Mouse (Mus musculus) kidney, postnatal 0 days (tissue): Measurements from ENCODE around the gene Gpd2. TPM values are rescaled to one million over a fixed set of nuclear protein-coding genes. Genes with fewer than 3 reads are reported as not detected.

ENCODE experiments used
- ATAC-seq: fragments of 200-750 bp; cut with Nextera tagmentation; replicated peaks from 2 replicates; pipeline ENCODE4 v1.8.0; 2017; ENCODE audit warnings: low read depth, moderate number of reproducible peaks, moderate TSS enrichment, moderate library complexity; ENCODE audit not compliant: low FRiP score
- DNase-seq: peaks from one replicate; pipeline ENCODE4 v3.0.0-alpha.2; 2016; ENCODE audit warnings: low spot score
- H3K27ac ChIP-seq: fragments of 300-500 bp; sonication (generic); 2 replicates; pipeline ENCODE4 v1.5.1; 2014; ENCODE audit warnings: mild to moderate bottlenecking
- H3K27me3 ChIP-seq: fragments of 300-500 bp; sonication (generic); 2 replicates; pipeline ENCODE4 v1.6.1; 2014; ENCODE audit warnings: low read length, mixed read lengths; ENCODE audit not compliant: insufficient read depth
- H3K36me3 ChIP-seq: fragments of 300-500 bp; sonication (generic); 2 replicates; pipeline ENCODE4 v1.6.1; 2014; ENCODE audit warnings: low read length, mixed read lengths; ENCODE audit not compliant: insufficient read depth
- H3K4me1 ChIP-seq: fragments of 300-500 bp; sonication (generic); replicated peaks from 2 replicates; pipeline ENCODE4 v1.6.1; 2014; ENCODE audit warnings: antibody characterized with exemption, low read length, mixed read lengths; ENCODE audit not compliant: insufficient read depth
- H3K4me2 ChIP-seq: fragments of 300-500 bp; sonication (generic); 2 replicates; pipeline ENCODE4 v1.6.1; 2014; ENCODE audit warnings: mild to moderate bottlenecking, low read length, moderate library complexity, mixed read lengths
- H3K4me3 ChIP-seq: fragments of 300-500 bp; sonication (generic); replicated peaks from 2 replicates; pipeline ENCODE4 v1.5.1; 2014; ENCODE audit warnings: low read depth, low read length
- H3K9ac ChIP-seq: fragments of 300-500 bp; sonication (generic); 2 replicates; pipeline ENCODE4 v1.6.1; 2014; ENCODE audit warnings: low read depth, low read length
- H3K9me3 ChIP-seq: fragments of 300-500 bp; sonication (generic); replicated peaks from 2 replicates; pipeline ENCODE4 v1.6.1; 2016; ENCODE audit warnings: low read length, inconsistent platforms, mixed read lengths
- CTCF ChIP-seq: IDR thresholded peaks from 2 replicates; pipeline ENCODE4 v1.5.1; 2016; ENCODE audit warnings: antibody characterized with exemption, low read depth, mild to moderate bottlenecking, moderate library complexity
- WGBS: fragments of 180-500 bp; shearing (Covaris S2); extraction: QIAGEN DNeasy Blood & Tissue Kit; methylation state at CpG from one replicate; pipeline ENCODE4 v1.1.7; 2014; 5-methylcytosine and 5-hydroxymethylcytosine counted together
- polyA plus RNA-seq: library from polyadenylated mRNA; unstranded; fragments of >200 nt; fragmentation: Nextera tagmentation; extraction: Ambion mirVana; gene quantifications from 2 replicates; pipeline ENCODE4 v1.2.1, GENCODE M21; 2015

Gpd2 gene
- polyA plus RNA-seq, 1 experiment from 2014 or later: 11.9 TPM

DNA sequence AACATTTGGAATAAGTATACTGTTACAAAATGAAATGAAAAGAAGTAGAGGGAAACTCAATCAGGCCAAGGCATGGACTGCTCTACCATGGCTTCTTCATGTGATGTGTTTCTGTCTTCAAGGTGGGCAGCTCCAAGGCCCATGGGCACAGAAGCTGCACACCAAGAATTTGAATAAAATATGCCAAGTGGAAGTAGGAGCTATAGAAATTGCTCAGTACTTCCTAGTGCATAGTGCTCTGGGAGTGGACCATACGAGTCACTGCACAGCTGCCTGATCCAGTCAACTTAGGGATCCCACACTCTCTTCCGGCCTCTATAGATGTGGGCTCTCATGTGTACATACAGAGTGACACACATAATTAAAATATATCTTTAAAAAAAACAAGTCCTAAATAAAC is 147.2 kb downstream of the Gpd2 start:
- no peak overlapping the region for H3K27ac ChIP-seq
- H3K4me3 ChIP-seq: no peak overlapping the region
- no peaks in the 10 kb centered on the region for H3K36me3 ChIP-seq
- H3K27me3 ChIP-seq: no peaks in the 10 kb centered on the region
- no peaks in the 10 kb centered on the region for H3K4me1 ChIP-seq
- H3K4me2 ChIP-seq: no peak overlapping the region
- TF ChIP-seq CTCF: no peak
- WGBS: 89% methylated on average over 2 of the region's 2 CpGs
- no peaks in the 10 kb centered on the region for H3K9me3 ChIP-seq
- DNase-seq (no peak), ATAC-seq (no peak)
- no peak overlapping the region for H3K9ac ChIP-seq

DNA sequence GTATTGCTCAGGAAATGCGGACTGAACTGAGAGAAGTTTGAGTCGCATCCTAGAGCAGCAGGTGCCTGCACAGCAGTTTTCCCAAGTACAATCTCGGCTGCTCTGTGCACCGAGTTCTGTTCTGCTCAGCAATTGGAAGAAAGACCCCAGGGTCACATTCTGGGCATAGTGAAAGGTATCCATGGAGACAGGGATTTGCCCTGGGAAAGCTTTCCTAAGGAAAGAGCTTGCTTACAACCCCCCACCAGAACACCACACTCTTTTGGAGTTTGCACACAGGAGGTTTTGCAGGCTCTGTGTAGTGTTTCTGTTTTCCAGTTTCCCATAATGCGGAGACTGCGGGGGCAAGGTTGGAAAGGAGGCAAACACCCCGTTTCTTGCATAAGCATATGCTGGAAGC is 150.4 kb downstream of the Gpd2 start:
- no peak overlapping the region for H3K27ac ChIP-seq
- no peak overlapping the region for H3K4me2 ChIP-seq
- no peaks in the 10 kb centered on the region for H3K9me3 ChIP-seq
- ATAC-seq (no peak), DNase-seq (no peak)
- H3K4me1 ChIP-seq: no peaks in the 10 kb centered on the region
- H3K27me3 ChIP-seq: no peaks in the 10 kb centered on the region
- no peak overlapping the region for H3K9ac ChIP-seq
- WGBS: 60% methylated on average over 7 of the region's 7 CpGs
- no peak overlapping the region for H3K4me3 ChIP-seq
- no peak for TF ChIP-seq CTCF
- H3K36me3 ChIP-seq: no peaks in the 10 kb centered on the region

DNA sequence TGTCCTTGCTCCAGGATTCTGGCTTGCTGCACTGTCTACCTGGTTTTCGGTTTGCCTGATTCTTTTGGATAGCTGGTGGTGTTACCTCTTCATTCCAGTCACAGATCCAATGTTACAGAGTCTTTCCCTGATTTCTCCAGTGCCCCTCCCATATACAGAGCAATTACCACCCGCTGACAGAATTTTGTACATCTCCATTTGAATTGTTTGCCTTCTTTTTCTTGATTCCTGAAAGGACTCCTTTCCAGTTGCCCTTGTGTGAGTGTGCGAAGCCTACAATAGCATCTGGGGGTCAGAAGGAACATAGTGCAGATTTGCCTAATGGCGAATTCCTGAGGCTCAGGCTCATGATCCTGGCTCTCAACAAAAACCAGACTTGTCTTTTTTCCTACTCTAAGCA is 157.6 kb downstream of the Gpd2 start:
- no peak overlapping the region for H3K27ac ChIP-seq
- DNase-seq (no peak), ATAC-seq (no peak)
- H3K36me3 ChIP-seq: no peaks in the 10 kb centered on the region
- no peak overlapping the region for H3K9ac ChIP-seq
- H3K4me2 ChIP-seq: no peak overlapping the region
- 94% methylated on average over 4 of the region's 4 CpGs for WGBS
- H3K4me3 ChIP-seq: no peak overlapping the region
- no peaks in the 10 kb centered on the region for H3K27me3 ChIP-seq
- TF ChIP-seq CTCF: no peak
- H3K9me3 ChIP-seq: no peaks in the 10 kb centered on the region
- H3K4me1 ChIP-seq: no peaks in the 10 kb centered on the region

DNA sequence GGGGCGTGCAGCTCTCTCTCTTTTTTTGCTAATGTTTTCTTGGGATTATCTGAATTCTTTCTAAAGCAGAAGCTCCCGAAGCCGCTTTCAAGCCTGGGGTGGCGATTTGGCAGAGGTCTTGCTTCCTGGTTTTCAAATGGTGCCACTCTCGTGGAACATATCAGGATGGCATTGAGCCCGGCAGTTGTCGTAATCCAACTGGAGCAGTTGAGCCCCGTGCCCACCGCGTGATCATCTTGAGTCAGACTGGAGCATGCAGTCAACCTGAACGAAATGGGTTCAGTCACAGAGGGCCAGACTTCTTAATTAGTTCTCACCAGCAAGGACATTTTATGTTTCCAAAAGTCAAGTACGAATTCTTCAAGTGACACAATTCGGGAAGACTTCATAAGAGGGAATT is 158.6 kb downstream of the Gpd2 start:
- DNase-seq (no peak), ATAC-seq (no peak)
- Histone ChIP-seq H3K4me1 (no peaks in the 10 kb centered on the region), H3K9ac (no peak overlapping the region), H3K36me3 (no peaks in the 10 kb centered on the region), H3K9me3 (no peaks in the 10 kb centered on the region), H3K4me2 (no peak overlapping the region), H3K27ac (no peak overlapping the region), H3K27me3 (no peaks in the 10 kb centered on the region), H3K4me3 (no peak overlapping the region)
- WGBS: 88% methylated on average over 13 of the region's 13 CpGs
- no peak for TF ChIP-seq CTCF

DNA sequence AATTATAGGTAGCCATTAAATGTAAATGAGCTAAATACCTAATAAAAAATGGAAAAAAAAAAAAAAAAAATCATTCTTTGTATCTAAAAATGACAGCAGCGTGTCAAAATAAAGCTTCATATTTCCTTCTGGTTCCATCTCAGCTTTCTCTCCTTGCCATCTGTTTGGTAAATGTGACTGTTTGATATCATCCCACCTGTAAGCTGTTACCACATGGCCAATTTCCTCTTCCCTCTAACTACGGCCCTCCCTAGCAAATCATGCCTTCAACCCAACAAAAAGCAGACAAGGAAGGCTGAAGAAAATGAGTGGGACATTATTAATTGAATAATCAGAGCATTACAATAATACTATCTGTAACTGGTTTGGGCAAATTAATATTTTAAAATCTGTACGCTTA is 160.3 kb downstream of the Gpd2 start:
- WGBS: 95% methylated on average over 3 of the region's 3 CpGs
- H3K4me3 ChIP-seq: no peak overlapping the region
- no peaks in the 10 kb centered on the region for H3K36me3 ChIP-seq
- TF ChIP-seq CTCF: no peak
- ATAC-seq (no peak), DNase-seq (no peak)
- H3K27ac ChIP-seq: no peak overlapping the region
- no peak overlapping the region for H3K9ac ChIP-seq
- no peaks in the 10 kb centered on the region for H3K9me3 ChIP-seq
- H3K4me1 ChIP-seq: no peaks in the 10 kb centered on the region
- H3K4me2 ChIP-seq: no peak overlapping the region
- H3K27me3 ChIP-seq: no peaks in the 10 kb centered on the region

DNA sequence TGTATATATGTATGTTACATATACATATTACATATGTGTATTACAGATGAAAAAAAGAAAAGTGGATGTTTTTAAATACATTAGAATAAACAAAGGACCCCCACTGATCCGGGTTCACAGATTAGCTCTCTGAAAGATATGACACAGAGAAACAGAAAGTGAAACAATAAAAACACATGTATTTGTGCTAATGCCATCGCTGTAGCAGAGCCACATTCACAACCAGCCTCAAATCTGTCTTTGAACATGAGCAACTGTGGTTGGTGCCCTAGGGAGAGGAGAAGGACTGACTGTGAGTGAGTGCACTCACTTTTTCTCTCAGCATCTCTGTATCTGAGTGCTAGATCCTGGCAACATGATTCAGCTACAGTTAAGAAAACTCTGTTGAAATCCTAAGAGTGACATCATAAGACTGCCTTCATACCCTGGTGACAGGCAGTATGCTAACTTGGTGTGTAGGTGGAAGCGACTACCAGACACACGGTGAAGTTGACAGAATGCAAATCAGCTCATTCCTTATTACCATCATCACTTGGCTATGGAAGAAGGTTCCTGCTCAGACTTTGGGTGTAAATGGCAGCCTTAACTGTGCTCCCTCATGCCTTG is 170.1 kb downstream of the Gpd2 start:
- no peak overlapping the region for H3K4me3 ChIP-seq
- no peaks in the 10 kb centered on the region for H3K9me3 ChIP-seq
- H3K9ac ChIP-seq: no peak overlapping the region
- H3K4me2 ChIP-seq: no peak overlapping the region
- no peak for TF ChIP-seq CTCF
- no peaks in the 10 kb centered on the region for H3K27me3 ChIP-seq
- H3K4me1 ChIP-seq: no peaks in the 10 kb centered on the region
- WGBS: 79% methylated on average over 4 of the region's 4 CpGs
- H3K36me3 ChIP-seq: no peaks in the 10 kb centered on the region
- DNase-seq (no peak), ATAC-seq (no peak)
- no peak overlapping the region for H3K27ac ChIP-seq

DNA sequence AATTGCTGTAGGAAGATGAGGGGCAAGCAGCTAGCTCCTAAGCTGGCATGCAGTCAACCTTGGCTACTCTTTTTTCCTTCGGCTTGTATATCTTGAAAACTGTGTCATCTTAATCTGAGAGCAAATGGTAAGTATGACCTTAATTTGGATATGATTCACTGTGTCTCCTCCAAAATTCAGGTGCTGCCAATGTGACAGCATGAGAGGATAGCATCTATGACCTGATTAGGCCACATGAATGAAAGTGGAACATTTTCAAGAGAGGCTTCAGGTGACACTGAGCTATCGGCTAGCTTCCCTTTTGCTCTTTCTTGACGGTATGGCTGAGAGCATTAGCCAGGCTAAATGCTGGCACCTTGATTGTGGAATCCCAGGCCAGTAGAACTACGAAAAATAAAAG is 171.0 kb downstream of the Gpd2 start:
- Histone ChIP-seq H3K4me2 (no peak overlapping the region), H3K9ac (no peak overlapping the region), H3K9me3 (no peaks in the 10 kb centered on the region), H3K4me3 (no peak overlapping the region), H3K27me3 (no peaks in the 10 kb centered on the region), H3K4me1 (no peaks in the 10 kb centered on the region), H3K36me3 (no peaks in the 10 kb centered on the region), H3K27ac (no peak overlapping the region)
- no peak for TF ChIP-seq CTCF
- DNase-seq (no peak), ATAC-seq (no peak)
- WGBS: 85% methylated on average over 4 of the region's 4 CpGs
